Mouse (Mus musculus) cortical plate, adult 2 months (tissue): Measurements from ENCODE around the gene Ghrhr. TPM values are rescaled to one million over a fixed set of nuclear protein-coding genes. Genes with fewer than 3 reads are reported as not detected.
A peak's percentile ranks its signal among the peaks of the same experiment; 100 is the strongest.

ENCODE experiments used
- H3K27ac ChIP-seq: fragments of 200-500 bp; 2 replicates; pipeline ENCODE4 v1.5.1; 2012; ENCODE audit warnings: low read length, control low read depth, inconsistent platforms; ENCODE audit not compliant: insufficient read depth
- H3K4me1 ChIP-seq: fragments of 200-500 bp; 2 replicates; pipeline ENCODE4 v1.6.1; 2011; ENCODE audit warnings: low read length; ENCODE audit not compliant: control insufficient read depth, insufficient read depth
- H3K4me3 ChIP-seq: fragments of 200-500 bp; 2 replicates; pipeline ENCODE4 v1.5.1; 2011; ENCODE audit warnings: mild to moderate bottlenecking, low read length, control low read depth; ENCODE audit not compliant: insufficient read depth
- CTCF ChIP-seq: fragments of 200-500 bp; IDR thresholded peaks from 2 replicates; pipeline ENCODE4 v1.5.1; 2011; ENCODE audit warnings: mild to moderate bottlenecking, control low read depth, low read length; ENCODE audit not compliant: insufficient read depth; ENCODE audit errors: extremely low read depth
- POLR2A ChIP-seq: fragments of 200-500 bp; IDR thresholded peaks from 2 replicates; pipeline ENCODE4 v1.6.1; 2011; ENCODE audit warnings: mild to moderate bottlenecking, low read length, control low read depth; ENCODE audit not compliant: insufficient read depth; ENCODE audit errors: extremely low read depth
- polyA plus RNA-seq: library from polyadenylated mRNA; depleted of rRNA; stranded (reverse); fragments of >200 nt; gene quantifications from 2 replicates; pipeline ENCODE4 v1.2.3, GENCODE M21; 2012

Ghrhr gene
- polyA plus RNA-seq, 1 experiment, result 0.06 TPM

DNA sequence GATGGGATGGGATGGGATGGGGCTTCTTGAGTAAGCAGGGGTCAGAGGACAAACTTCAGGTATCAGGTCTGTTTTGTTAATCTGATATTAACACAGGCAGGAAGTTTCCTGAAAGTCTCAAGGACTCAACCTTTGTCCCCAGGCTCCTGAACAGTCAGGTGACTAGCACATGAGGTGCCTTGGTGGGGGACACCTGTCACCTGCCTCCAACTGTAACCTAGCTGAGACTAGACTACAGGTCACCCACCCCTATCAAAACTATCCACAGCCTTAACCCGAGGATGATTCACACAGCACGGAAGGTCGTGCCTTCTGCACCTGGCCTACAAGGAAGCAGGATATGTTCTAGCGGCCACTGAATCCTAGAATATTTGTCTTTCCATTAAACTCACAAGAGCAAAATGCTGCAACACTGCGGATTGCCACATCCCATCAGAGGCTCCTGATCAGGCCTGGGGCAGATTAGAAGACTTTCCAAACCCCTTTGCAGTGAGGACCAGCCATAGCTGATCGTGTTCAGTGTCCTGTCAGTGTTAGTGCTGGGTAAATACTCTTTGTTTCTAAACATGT lies 25.6 kb upstream of the Ghrhr start:
- no peaks in the 10 kb centered on the region for H3K4me1 ChIP-seq
- TF ChIP-seq CTCF (no peak), POLR2A (no peak)
- H3K4me3 ChIP-seq, result no peak overlapping the region
- H3K27ac ChIP-seq, result no peak overlapping the region

DNA sequence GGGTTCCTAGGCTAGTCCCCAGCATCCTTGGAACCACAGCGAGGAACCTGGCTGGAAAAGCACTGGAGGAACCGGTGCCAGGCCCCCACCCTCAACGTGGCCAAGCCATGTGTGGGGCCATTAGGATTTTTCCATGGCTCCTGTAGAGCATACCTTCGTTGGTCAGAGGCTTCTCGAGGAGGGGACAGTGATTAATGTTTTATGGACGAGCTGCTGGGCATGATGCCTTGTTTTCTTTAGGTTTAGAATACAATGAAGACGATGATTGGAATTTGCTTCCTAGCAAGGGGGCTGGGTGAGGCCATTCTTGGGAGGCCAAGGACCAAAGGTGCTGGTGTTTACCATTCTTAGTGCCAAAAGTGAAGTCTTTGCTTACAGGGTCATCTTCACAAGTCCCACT lies 24.4 kb upstream of the Ghrhr start:
- TF ChIP-seq POLR2A (no peak), CTCF (no peak)

DNA sequence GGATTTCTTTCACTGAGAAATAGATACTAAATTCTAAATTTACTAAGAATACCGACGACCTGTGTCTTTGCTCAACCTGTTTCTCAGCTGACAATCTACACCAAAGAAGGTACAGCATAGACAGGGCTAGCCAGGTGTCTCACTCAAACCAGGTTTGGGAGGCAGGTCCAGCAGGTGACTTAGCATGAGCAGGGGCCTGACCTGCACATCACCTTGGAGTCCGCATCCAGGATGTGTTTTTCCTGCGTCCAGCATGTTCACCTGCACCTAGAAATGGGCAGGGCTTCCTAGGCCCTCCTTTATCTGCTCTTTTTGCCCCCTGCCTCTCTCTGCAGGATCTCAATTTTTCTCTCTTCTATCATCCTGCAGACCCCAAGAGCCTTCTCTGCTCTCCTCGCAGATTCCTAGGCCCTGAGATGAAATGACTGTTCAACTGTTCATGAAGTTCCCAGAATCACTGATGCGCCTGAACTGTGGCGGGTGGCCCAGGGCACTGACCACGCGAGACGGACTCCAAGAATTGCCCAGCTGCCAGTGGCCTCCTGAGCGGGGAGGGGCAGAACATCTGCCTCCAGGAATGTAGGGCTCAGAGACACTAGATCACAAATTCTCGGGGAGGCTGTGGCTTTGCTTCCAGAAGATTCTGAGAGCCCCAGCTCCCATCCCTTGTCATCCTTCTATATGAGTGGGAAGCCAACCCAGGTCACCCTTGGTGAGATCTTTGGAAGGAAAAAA lies 22.2 kb upstream of the Ghrhr start:
- Histone ChIP-seq H3K27ac (no peak overlapping the region), H3K4me3 (no peak overlapping the region), H3K4me1 (no peaks in the 10 kb centered on the region)
- TF ChIP-seq CTCF (no peak), POLR2A (no peak)

More for the DNA sequence above, 24.4 kb upstream of the Ghrhr start:
- H3K27ac ChIP-seq, result no peak overlapping the region
- no peaks in the 10 kb centered on the region for H3K4me1 ChIP-seq
- H3K4me3 ChIP-seq, result no peak overlapping the region

DNA sequence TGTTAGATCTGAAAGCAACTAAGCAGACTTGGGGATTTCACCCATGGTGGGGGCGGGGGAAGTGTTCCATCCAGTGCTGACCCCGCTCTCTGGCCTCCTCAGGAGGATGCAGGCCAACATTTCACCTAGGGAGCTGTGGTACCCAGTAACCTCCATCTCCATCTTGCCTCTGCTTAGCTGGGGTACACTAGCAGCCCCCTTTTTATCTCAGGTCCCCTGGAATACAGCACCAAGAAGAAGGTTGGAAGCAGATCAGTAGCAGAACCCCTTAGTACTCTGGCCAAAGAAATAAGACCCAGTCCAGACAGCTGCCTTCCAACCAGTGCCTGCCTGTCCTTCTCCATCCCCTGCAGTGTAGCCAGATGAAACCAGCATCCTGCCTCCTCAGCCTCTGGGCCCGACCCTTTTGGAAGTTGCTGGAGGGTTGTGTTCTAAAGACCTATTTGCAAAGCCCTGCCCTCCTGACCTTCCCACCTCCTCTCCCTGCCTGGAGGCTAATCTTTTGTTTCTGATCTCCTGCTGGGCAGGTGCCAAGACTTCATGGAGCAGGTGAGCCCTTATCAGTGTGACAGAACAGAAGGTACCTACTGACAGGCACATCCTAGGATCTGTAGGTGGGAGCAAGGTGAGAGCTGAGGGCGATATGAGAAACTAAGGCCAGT lies 21.5 kb upstream of the Ghrhr start:
- Histone ChIP-seq H3K27ac (no peak overlapping the region), H3K4me1 (no peaks in the 10 kb centered on the region), H3K4me3 (no peak overlapping the region)
- no peak for TF ChIP-seq POLR2A
- no peak for TF ChIP-seq CTCF

DNA sequence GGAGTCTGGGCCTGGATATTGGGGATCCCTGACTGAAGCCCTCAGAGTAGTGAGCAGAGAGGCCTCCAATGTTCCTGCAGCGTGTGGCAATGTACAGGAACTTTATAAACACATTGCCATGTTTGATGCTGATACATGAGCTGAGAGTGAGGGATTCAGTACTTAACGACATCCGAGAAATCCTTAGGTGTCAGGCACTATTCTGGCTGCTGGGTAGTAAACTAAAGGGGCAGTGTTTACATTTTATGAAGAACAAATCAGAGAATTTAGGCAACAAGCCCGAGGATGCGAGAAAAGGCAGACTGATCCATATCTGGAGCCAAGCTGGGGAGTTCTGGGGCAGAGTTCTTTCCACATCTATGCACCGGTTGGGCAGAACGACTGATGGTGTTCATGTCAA lies 20.5 kb upstream of the Ghrhr start:
- Histone ChIP-seq H3K4me1 (no peaks in the 10 kb centered on the region), H3K4me3 (no peak overlapping the region), H3K27ac (no peak overlapping the region)
- no peak for TF ChIP-seq CTCF
- no peak for TF ChIP-seq POLR2A

DNA sequence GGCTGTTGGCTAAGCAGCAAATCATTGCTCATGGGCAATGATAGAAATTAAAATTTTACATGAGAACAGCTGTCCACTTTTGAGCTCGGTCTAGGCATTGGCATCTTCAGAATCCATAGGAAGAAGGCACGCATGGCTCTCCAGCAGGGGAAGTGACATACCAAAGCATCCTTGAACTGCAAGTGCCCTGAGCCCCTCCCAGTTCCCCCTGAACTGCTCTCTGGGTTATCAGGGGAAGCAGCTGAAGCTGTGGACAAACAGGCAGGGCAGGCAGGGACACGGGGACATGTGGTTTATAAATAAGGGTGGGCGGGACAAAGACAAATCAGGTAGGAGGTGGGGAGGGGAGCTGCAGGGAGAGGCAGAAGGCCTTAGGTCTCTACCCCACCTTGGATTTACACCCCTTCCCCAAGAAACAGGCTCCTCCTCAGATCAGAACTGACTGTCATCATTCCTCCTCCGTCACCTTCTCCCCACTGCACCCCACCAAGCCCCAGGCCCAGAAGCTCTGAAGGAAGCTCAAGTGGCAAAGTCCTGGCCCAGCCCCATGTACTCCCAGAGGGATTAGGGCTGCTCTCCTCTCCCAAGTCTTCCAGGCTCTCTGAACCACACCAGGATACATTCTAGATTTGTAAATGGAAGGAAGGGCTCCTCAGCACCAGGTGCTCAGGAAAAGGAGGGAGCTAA lies 19.9 kb upstream of the Ghrhr start:
- TF ChIP-seq CTCF, result no peak
- TF ChIP-seq POLR2A, result no peak
- no peak overlapping the region for H3K4me3 ChIP-seq

DNA sequence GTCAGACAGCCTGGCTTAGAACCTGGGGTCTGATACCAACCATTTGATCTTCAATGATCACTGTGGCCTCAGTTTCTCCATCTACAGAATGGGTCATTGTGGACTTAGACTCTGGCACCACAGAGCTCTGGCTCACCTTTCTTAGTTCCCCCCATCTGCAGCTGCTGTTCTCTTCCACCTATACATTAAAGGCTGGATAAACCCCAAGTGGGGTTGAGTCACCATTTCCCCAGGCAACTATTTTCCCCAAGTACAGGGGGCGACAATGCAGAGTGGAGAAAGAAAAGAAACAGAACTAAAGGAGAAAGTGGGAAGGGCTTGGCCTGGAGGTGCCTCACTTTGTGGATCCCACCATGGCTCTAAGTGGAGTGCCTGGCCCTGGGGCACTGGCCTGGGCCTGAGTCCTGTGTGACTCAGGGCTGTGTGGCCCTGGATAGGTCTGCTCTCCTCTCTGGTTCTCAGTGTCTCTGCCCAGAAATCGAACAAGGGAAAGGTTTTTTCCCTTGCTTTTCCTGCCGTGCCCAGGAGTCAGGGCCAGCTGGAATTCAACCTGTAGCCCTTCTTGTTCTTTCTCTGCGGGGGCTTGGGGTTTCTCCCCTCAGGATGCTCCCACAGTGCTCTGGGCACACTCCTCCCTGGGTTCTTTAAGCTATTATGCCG lies 19.0 kb upstream of the Ghrhr start:
- H3K4me1 ChIP-seq, result no peaks in the 10 kb centered on the region
- H3K4me3 ChIP-seq, result no peak overlapping the region
- H3K27ac ChIP-seq, result no peak overlapping the region
- TF ChIP-seq POLR2A, result no peak
- TF ChIP-seq CTCF, result no peak

More for the DNA sequence above, 19.9 kb upstream of the Ghrhr start:
- Histone ChIP-seq H3K4me1 (no peaks in the 10 kb centered on the region), H3K27ac (no peak overlapping the region)

DNA sequence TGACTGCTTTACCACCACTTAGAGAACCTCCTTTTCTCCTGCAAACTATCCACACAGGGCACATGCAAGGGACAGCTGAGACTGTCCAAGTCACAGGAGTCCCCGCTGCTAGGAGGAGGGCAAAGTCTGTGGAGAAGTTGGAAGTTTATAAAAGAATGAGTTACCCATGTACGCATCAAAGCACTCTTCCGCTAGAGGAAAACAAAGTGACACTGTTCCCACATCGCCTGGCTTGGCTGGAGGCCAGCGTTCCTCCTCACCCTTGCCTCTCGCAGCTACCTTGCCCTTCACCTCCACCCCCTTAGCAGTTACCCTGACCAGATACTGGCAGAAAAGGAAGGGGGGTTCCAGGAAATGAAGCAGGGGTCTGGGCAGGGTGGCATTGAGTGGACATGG lies 18.5 kb upstream of the Ghrhr start:
- TF ChIP-seq CTCF, result no peak
- H3K4me3 ChIP-seq, result no peak overlapping the region

DNA sequence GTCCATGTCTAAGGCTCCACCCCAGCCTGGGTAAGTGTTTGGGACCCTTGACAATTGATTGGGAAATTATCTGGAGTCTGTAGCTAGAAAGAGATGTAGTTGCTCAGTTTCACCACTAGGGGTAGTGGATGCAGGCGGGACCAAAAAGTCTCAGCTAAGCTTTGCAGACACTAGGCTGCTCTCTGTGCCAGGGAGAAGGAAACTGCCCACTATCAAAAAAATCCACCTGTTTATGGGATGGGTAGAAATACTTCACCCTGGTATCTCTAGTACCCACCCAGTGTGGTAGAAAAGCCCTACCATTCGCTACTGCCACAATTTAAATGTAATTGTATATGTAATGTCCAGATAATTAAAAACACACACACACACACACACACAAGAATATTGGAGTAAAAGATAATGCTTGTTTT lies 17.4 kb upstream of the Ghrhr start:
- no peaks in the 10 kb centered on the region for H3K4me1 ChIP-seq
- H3K4me3 ChIP-seq, result no peak overlapping the region
- TF ChIP-seq POLR2A (no peak), CTCF (peak; percentile 53; the same call in 1 of the 2 replicates)
- H3K27ac ChIP-seq, result no peak overlapping the region

More for the DNA sequence above, 18.5 kb upstream of the Ghrhr start:
- Histone ChIP-seq H3K4me1 (no peaks in the 10 kb centered on the region), H3K27ac (no peak overlapping the region)

DNA sequence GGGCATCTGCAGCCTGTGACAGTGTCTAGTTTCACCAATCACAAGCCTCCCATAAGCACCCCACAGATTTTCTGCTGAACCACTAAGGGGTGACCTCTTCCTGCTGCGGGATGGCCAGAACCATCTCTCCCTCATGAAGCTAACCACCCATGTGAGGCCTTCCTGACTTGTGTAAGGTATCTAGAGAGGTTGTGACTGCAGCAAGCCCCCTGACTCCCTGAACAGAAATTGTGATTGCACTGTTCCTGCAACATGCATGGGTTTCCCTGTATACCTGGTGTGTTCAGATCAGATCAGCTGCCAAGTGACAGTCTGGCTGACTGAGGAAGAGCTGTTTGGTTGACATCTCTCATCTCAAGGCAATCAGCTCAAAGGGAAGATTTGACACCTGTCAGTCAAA lies 13.4 kb upstream of the Ghrhr start:
- no peak overlapping the region for H3K4me3 ChIP-seq
- no peak overlapping the region for H3K27ac ChIP-seq

More for the DNA sequence above, 13.4 kb upstream of the Ghrhr start:
- no peak for TF ChIP-seq POLR2A
- no peak for TF ChIP-seq CTCF
- no peaks in the 10 kb centered on the region for H3K4me1 ChIP-seq
